Mouse (Mus musculus): ENCODE data around the gene Cep95.

Gene Cep95

GRCm38 (mm10) chr11:106814601-106815320 is 25.7 kb downstream of the Cep95 start:
- DNase-seq (ENCODE audit: low read depth, low spot score): no peak

- DNase-seq (ENCODE audit: low read depth, low spot score): no peak
Observed at GRCm38 (mm10) chr11:106815331-106815730, 26.3 kb downstream of the Cep95 start.

GRCm38 (mm10) chr11:106815761-106816160 is 26.7 kb downstream of the Cep95 start:
- no peak for DNase-seq (ENCODE audit: low read depth, low spot score)

GRCm38 (mm10) chr11:106816316-106816715 is 27.3 kb downstream of the Cep95 start:
- no peak for DNase-seq (ENCODE audit: low read depth, low spot score)

- no peak for DNase-seq (ENCODE audit: low read depth, low spot score)
Observed at GRCm38 (mm10) chr11:106817156-106817555, 28.1 kb downstream of the Cep95 start.

- DNase-seq (ENCODE audit: low read depth, low spot score): no peak
Observed at GRCm38 (mm10) chr11:106817808-106818207, 28.8 kb downstream of the Cep95 start.

GRCm38 (mm10) chr11:106818341-106818740 is 29.3 kb downstream of the Cep95 start:
- no peak for DNase-seq (ENCODE audit: low read depth, low spot score)

- no peak for DNase-seq (ENCODE audit: low read depth, low spot score)
Observed at GRCm38 (mm10) chr11:106819595-106819994, 30.5 kb downstream of the Cep95 start.

GRCm38 (mm10) chr11:106820252-106820651 is 31.2 kb downstream of the Cep95 start:
- no peak for DNase-seq (ENCODE audit: low read depth, low spot score)

- DNase-seq (ENCODE audit: low read depth, low spot score): no peak
Observed at GRCm38 (mm10) chr11:106820972-106821371, 31.9 kb downstream of the Cep95 start.

GRCm38 (mm10) chr11:106821397-106821796 is 32.3 kb downstream of the Cep95 start:
- no peak for DNase-seq (ENCODE audit: low read depth, low spot score)

- no peak for DNase-seq (ENCODE audit: low read depth, low spot score)
Observed at GRCm38 (mm10) chr11:106822491-106822890, 33.4 kb downstream of the Cep95 start.

- DNase-seq (ENCODE audit: low read depth, low spot score): no peak
Observed at GRCm38 (mm10) chr11:106822911-106823310, 33.9 kb downstream of the Cep95 start.

- DNase-seq (ENCODE audit: low read depth, low spot score): no peak
Observed at GRCm38 (mm10) chr11:106823741-106824140, 34.7 kb downstream of the Cep95 start.

- no peak for DNase-seq (ENCODE audit: low read depth, low spot score)
Observed at GRCm38 (mm10) chr11:106824403-106824802, 35.4 kb downstream of the Cep95 start.

GRCm38 (mm10) chr11:106828079-106828478 is 39.0 kb downstream of the Cep95 start:
- no peak for DNase-seq (ENCODE audit: low read depth, low spot score)

GRCm38 (mm10) chr11:106842002-106842401 is 53.0 kb downstream of the Cep95 start:
- DNase-seq (ENCODE audit: low read depth, low spot score): no peak

- DNase-seq (ENCODE audit: low read depth, low spot score): no peak
Observed at GRCm38 (mm10) chr11:106851438-106851837, 62.4 kb downstream of the Cep95 start.

All from R1 (cell line).